Mouse (Mus musculus) kidney, embryonic 16.5 days (tissue): ENCODE results near the gene Trp73. TPM values are rescaled to one million over a fixed set of nuclear protein-coding genes. Genes with fewer than 3 reads are reported as not detected.

ENCODE experiments used
- ATAC-seq: fragments of 200-750 bp; cut with Nextera tagmentation; 2 replicates; pipeline ENCODE4 v1.8.0; 2017; ENCODE audit warnings: moderate TSS enrichment; ENCODE audit not compliant: low FRiP score, low TSS enrichment
- H3K27ac ChIP-seq: fragments of 300-500 bp; sonication (generic); 2 replicates; pipeline ENCODE4 v1.5.1; 2014; ENCODE audit warnings: low read length
- H3K27me3 ChIP-seq: fragments of 300-500 bp; sonication (generic); 2 replicates; pipeline ENCODE4 v1.6.1; 2014; ENCODE audit warnings: low read length, control low read depth, mixed read lengths; ENCODE audit not compliant: insufficient read depth
- H3K36me3 ChIP-seq: fragments of 300-500 bp; sonication (generic); 2 replicates; pipeline ENCODE4 v1.6.1; 2014; ENCODE audit warnings: low read length, control low read depth, mixed read lengths; ENCODE audit not compliant: insufficient read depth
- H3K4me1 ChIP-seq: fragments of 300-500 bp; sonication (generic); 2 replicates; pipeline ENCODE4 v1.6.1; 2014; ENCODE audit warnings: low read length, control low read depth, mixed read lengths; ENCODE audit not compliant: insufficient read depth
- H3K4me2 ChIP-seq: fragments of 300-500 bp; sonication (generic); replicated peaks from 2 replicates; pipeline ENCODE4 v1.6.1; 2014; ENCODE audit warnings: low read depth, low read length
- H3K4me3 ChIP-seq: fragments of 300-500 bp; sonication (generic); 2 replicates; pipeline ENCODE4 v1.5.1; 2014; ENCODE audit warnings: mild to moderate bottlenecking, low read length
- H3K9ac ChIP-seq: fragments of 300-500 bp; sonication (generic); replicated peaks from 2 replicates; pipeline ENCODE4 v1.6.1; 2014; ENCODE audit warnings: low read length
- H3K9me3 ChIP-seq: fragments of 300-500 bp; sonication (generic); 2 replicates; pipeline ENCODE4 v1.6.1; 2016; ENCODE audit warnings: low read length, control low read depth
- WGBS: fragments of 180-500 bp; shearing (Covaris S2); extraction: QIAGEN DNeasy Blood & Tissue Kit; methylation state at CpG from one replicate; pipeline ENCODE4 v1.1.7; 2014; 5-methylcytosine and 5-hydroxymethylcytosine counted together
- polyA plus RNA-seq: library from polyadenylated mRNA; unstranded; fragments of >200 nt; fragmentation: Nextera tagmentation; extraction: Ambion mirVana; gene quantifications from 2 replicates; pipeline ENCODE4 v1.2.1, GENCODE M21; 2015

Gene Trp73
- polyA plus RNA-seq, 1 experiment from 2014 or later: 0.31 TPM

- ATAC-seq: no peak
- WGBS: 62% methylated on average over 5 of the region's 5 CpGs
Measured at GRCm38 (mm10) chr4:154089205-154089604, 50.8 kb downstream of the Trp73 start.

GRCm38 (mm10) chr4:154086436-154086835 is 53.6 kb downstream of the Trp73 start:
- Histone ChIP-seq H3K27me3 (peaks cover 14% of the 10 kb centered on the region), H3K27ac (no peak overlapping the region), H3K9me3 (no peaks in the 10 kb centered on the region), H3K36me3 (no peaks in the 10 kb centered on the region), H3K4me1 (no peaks in the 10 kb centered on the region), H3K9ac (no peak overlapping the region), H3K4me2 (no peak overlapping the region), H3K4me3 (no peak overlapping the region)
- 91% methylated on average over 8 of the region's 8 CpGs for WGBS
- no peak for ATAC-seq

More at GRCm38 (mm10) chr4:154089205-154089604, 50.8 kb downstream of the Trp73 start:
- Histone ChIP-seq H3K27me3 (no peaks in the 10 kb centered on the region), H3K4me1 (no peaks in the 10 kb centered on the region), H3K36me3 (no peaks in the 10 kb centered on the region), H3K27ac (no peak overlapping the region), H3K4me2 (no peak overlapping the region), H3K9me3 (no peaks in the 10 kb centered on the region), H3K9ac (no peak overlapping the region), H3K4me3 (no peak overlapping the region)

- WGBS: 69% methylated on average over 3 of the region's 3 CpGs
- H3K27me3 ChIP-seq: peaks cover 19% of the 10 kb centered on the region
- H3K4me2 ChIP-seq: no peak overlapping the region
- no peak overlapping the region for H3K4me3 ChIP-seq
- no peak overlapping the region for H3K27ac ChIP-seq
- ATAC-seq: no peak
- no peaks in the 10 kb centered on the region for H3K36me3 ChIP-seq
- no peaks in the 10 kb centered on the region for H3K9me3 ChIP-seq
- no peak overlapping the region for H3K9ac ChIP-seq
- no peaks in the 10 kb centered on the region for H3K4me1 ChIP-seq
Measured at GRCm38 (mm10) chr4:154085856-154086255, 54.2 kb downstream of the Trp73 start.

GRCm38 (mm10) chr4:154081974-154082373 is 58.0 kb downstream of the Trp73 start:
- peaks cover 35% of the 10 kb centered on the region for H3K27me3 ChIP-seq
- no peaks in the 10 kb centered on the region for H3K9me3 ChIP-seq
- WGBS: 6% methylated on average over 1 of the region's 1 CpGs
- ATAC-seq: no peak
- H3K4me1 ChIP-seq: no peaks in the 10 kb centered on the region
- H3K4me3 ChIP-seq: no peak overlapping the region
- no peaks in the 10 kb centered on the region for H3K36me3 ChIP-seq
- no peak overlapping the region for H3K27ac ChIP-seq
- no peak overlapping the region for H3K4me2 ChIP-seq
- no peak overlapping the region for H3K9ac ChIP-seq

GRCm38 (mm10) chr4:154081021-154081420 is 59.0 kb downstream of the Trp73 start:
- ATAC-seq: peak; percentile 79

GRCm38 (mm10) chr4:154080211-154080610 is 59.8 kb downstream of the Trp73 start:
- H3K4me3 ChIP-seq: no peak overlapping the region
- WGBS: 35% methylated on average over 4 of the region's 4 CpGs
- no peak overlapping the region for H3K4me2 ChIP-seq
- no peak for ATAC-seq
- no peaks in the 10 kb centered on the region for H3K36me3 ChIP-seq
- H3K4me1 ChIP-seq: no peaks in the 10 kb centered on the region
- H3K9me3 ChIP-seq: no peaks in the 10 kb centered on the region
- H3K27ac ChIP-seq: no peak overlapping the region
- peaks cover 35% of the 10 kb centered on the region for H3K27me3 ChIP-seq
- no peak overlapping the region for H3K9ac ChIP-seq

More at GRCm38 (mm10) chr4:154081021-154081420, 59.0 kb downstream of the Trp73 start:
- peaks cover 35% of the 10 kb centered on the region for H3K27me3 ChIP-seq
- no peaks in the 10 kb centered on the region for H3K4me1 ChIP-seq
- H3K27ac ChIP-seq: no peak overlapping the region
- H3K9me3 ChIP-seq: no peaks in the 10 kb centered on the region
- no peaks in the 10 kb centered on the region for H3K36me3 ChIP-seq
- H3K4me3 ChIP-seq: peak overlapping the region; percentile 16
- 2% methylated on average over 13 of the region's 13 CpGs for whole genome bisulfite sequencing
- no peak overlapping the region for H3K9ac ChIP-seq
- H3K4me2 ChIP-seq: peak overlapping the region; percentile 35

GRCm38 (mm10) chr4:154071941-154072340 is 68.1 kb downstream of the Trp73 start:
- Histone ChIP-seq H3K36me3 (no peaks in the 10 kb centered on the region), H3K4me2 (no peak overlapping the region), H3K9ac (no peak overlapping the region), H3K4me3 (no peak overlapping the region), H3K4me1 (no peaks in the 10 kb centered on the region), H3K9me3 (no peaks in the 10 kb centered on the region), H3K27ac (no peak overlapping the region), H3K27me3 (peaks cover 24% of the 10 kb centered on the region)
- WGBS: 21% methylated on average over 11 of the region's 16 CpGs
- no peak for ATAC-seq

- no peak overlapping the region for H3K4me3 ChIP-seq
- no peaks in the 10 kb centered on the region for H3K4me1 ChIP-seq
- H3K9ac ChIP-seq: no peak overlapping the region
- no peak overlapping the region for H3K27ac ChIP-seq
- no peaks in the 10 kb centered on the region for H3K9me3 ChIP-seq
- H3K27me3 ChIP-seq: peaks cover 24% of the 10 kb centered on the region
- no peak for ATAC-seq
- under 1% methylated on average over 16 of the region's 20 CpGs for WGBS
- H3K4me2 ChIP-seq: no peak overlapping the region
- H3K36me3 ChIP-seq: no peaks in the 10 kb centered on the region
Measured at GRCm38 (mm10) chr4:154071521-154071920, 68.5 kb downstream of the Trp73 start.

- no peak overlapping the region for H3K9ac ChIP-seq
- no peak overlapping the region for H3K4me2 ChIP-seq
- no peaks in the 10 kb centered on the region for H3K36me3 ChIP-seq
- no peaks in the 10 kb centered on the region for H3K9me3 ChIP-seq
- H3K27ac ChIP-seq: no peak overlapping the region
- H3K4me1 ChIP-seq: no peaks in the 10 kb centered on the region
- ATAC-seq: peak; percentile 68
- H3K4me3 ChIP-seq: no peak overlapping the region
- H3K27me3 ChIP-seq: peaks cover 24% of the 10 kb centered on the region
- WGBS: 0% methylated on average over 5 of the region's 5 CpGs
Measured at GRCm38 (mm10) chr4:154070896-154071295, 69.1 kb downstream of the Trp73 start.

- no peaks in the 10 kb centered on the region for H3K4me1 ChIP-seq
- H3K27ac ChIP-seq: no peak overlapping the region
- H3K36me3 ChIP-seq: no peaks in the 10 kb centered on the region
- no peak overlapping the region for H3K4me3 ChIP-seq
- 63% methylated on average over 14 of the region's 14 CpGs for WGBS
- no peaks in the 10 kb centered on the region for H3K27me3 ChIP-seq
- no peak overlapping the region for H3K4me2 ChIP-seq
- ATAC-seq: peak; percentile 40; the same call in 1 of the 2 replicates
- H3K9me3 ChIP-seq: no peaks in the 10 kb centered on the region
- no peak overlapping the region for H3K9ac ChIP-seq
Measured at GRCm38 (mm10) chr4:154064827-154065773, 74.9 kb downstream of the Trp73 start.
